Mouse (Mus musculus): ENCODE data around the gene Foxo6.

Gene Foxo6

DNA sequence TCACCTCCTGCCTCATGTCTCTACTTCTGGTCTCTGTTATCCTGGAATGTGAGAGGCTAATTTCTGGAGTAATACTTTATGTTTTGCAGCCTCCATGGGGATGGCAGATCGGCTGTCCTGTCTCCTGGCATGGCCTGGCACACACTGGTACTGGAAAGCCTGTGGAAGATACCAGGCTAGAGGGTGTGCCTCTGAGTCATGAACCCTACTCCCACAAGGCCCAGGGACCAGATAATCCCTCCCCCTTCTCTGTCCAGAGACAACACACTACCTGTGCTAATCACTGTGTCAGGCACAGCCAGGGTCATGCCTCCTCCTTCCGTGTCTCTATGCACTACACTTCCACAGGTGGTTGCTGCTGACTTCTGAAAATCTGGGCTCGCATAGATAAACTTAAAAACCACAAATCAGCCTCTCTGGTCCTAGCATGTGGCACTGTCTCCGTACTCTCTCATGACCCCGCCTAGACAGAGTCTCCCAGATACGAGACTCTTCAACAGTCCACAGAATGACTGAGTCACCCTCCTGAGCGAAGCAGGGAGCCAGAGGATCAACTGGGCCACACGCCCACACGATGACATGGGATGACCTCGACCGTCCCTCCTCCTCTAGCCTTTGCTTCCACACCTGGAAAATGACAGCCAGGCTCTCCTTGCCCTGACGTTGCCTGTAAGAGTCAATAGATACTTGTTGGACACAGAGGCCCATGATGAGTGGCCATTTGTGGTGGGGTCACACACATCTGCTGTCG is 57.5 kb downstream of the Foxo6 start:
- in situ Hi-C loops (cut with MboI; ENCODE audit: low pct_unique_long_range_greater_than_20kb in 1 of 2, low sequenced_read_pairs in 2 of 2, unreplicated experiment in 1 of 2), result loop anchor here (5.0 to 25.0 kb wide), 3 partner anchors 58 to 133 kb away; partner anchors contain the start of gene Foxo6 (in 1 of the 2)

DNA sequence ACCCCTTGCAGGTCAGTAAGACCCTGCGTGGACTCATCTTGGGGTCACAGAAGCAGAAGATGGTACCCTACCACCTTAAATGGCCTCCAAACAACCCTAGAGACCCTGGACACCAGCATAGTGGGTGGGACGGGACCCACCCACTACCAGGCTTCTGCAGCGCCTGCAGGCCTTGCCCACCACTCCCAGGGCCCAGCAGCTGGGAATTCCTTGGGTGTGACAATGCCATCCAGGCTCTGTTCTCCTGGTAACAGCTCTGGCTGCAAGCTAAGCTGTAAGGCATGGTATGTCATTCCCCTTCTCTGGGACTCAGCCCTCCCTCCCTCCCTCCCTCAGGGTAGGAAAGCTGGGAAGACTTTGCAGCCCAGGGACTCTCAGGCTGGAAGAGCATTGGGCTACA is 58.5 kb downstream of the Foxo6 start:
- in situ Hi-C loops (cut with MboI; ENCODE audit: low pct_unique_long_range_greater_than_20kb in 1 of 2, low sequenced_read_pairs in 2 of 2, unreplicated experiment in 1 of 2), result loop anchor here in 1 of 2 experiments (25.0 kb wide), 1 partner anchor 134 kb away; no protein-coding TSS in a partner anchor

DNA sequence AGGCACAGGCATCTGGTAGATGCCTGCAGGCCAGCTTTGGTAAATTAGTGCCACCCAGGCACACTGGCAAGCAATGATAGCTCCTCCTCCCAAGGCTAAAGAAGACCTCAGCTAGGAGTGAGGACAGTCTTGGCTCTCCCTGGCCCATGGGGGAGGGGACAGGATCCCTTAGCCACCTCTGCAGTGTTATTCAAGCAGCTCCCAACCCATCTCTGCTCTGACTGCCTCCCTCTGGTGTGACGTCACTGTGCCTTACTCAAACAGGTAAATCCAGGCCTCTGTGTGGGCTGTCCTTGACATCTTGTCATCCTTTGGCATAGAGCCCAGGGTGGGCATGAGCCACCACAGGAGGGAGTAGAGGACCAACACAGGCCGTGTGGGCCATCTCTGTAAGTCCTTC is 59.9 kb downstream of the Foxo6 start:
- in situ Hi-C loops (cut with MboI; ENCODE audit: low pct_unique_long_range_greater_than_20kb in 1 of 2, low sequenced_read_pairs in 2 of 2, unreplicated experiment in 1 of 2), result loop anchor here in 1 of 2 experiments (25.0 kb wide), 1 partner anchor 135 kb away; no protein-coding TSS in a partner anchor

DNA sequence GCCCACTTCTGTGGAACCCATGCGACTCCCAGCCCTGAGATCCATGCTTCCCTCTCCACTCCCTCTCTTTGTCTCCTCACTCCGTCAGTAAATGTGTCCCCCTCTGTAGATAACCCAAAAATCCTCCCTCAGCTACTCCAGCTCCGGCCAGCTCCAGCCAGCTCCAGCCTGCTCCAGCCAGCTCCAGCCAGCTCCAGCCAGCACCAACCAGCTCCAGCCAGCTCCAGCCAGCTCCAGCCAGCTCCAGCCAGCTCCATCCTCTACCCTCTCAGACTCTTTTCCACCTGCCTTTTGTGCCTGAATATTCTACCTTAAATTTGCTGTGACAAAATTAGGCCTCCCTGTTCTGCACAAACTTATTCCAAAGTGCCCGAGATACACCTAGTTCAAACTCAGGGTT is 60.5 kb downstream of the Foxo6 start:
- in situ Hi-C loops (cut with MboI; ENCODE audit: low pct_unique_long_range_greater_than_20kb in 1 of 2, low sequenced_read_pairs in 2 of 2, unreplicated experiment in 1 of 2), result loop anchor here in 1 of 2 experiments (25.0 kb wide), 1 partner anchor 136 kb away; no protein-coding TSS in a partner anchor

DNA sequence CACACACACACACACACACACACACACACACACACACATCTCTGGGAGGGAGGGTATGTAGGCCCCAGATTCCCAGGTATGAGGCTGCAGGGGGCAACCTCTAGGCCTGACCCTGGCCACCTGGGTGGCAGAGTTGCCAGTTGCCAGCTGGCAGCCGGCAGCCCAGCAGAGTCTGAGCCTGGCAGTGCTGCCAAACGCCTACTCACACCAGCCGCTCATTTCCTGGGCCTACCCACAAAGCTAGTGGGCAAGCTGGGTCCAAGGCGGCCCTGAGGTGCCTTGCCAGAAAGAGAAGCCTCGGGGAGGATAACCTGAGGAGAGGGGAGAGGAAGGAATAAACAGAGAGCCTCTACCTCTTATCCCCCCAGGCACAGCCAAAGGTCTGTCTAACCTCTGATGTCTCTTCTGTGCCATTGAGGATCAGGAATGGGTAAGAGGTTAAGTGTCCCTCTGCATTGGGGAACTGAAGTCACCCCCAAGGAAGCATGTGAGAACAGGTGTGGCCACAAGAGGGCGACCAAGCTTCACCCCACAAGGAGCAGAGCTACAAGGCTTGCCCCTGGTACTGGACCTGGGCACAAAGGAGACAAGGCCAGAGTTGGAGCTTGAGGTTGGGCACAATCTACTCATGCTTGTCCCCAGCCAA is 61.9 kb downstream of the Foxo6 start:
- in situ Hi-C loops (cut with MboI; ENCODE audit: low pct_unique_long_range_greater_than_20kb in 1 of 2, low sequenced_read_pairs in 2 of 2, unreplicated experiment in 1 of 2), result loop anchor here in 1 of 2 experiments (25.0 kb wide), 1 partner anchor 137 kb away; no protein-coding TSS in a partner anchor

DNA sequence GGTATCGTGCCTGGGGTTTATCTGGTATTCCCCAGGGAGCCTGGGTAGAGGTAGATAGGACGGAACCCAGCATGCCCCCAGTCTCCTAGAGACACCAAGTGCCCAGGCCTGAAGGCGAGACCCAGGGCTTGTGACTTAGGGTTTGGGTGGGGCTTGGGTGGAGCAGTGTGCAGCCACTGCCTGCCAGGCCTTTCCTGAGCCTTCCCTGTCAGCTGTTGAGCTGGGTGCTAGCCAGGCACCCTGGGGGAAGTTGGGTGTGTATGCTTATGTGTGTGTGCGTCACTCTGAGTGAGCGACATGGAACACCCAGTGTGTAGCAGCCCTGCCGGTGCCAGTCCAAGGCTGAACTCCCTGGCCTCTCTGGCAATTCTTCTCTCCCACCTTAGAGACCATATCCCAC is 63.3 kb downstream of the Foxo6 start:
- in situ Hi-C loops (cut with MboI; ENCODE audit: low pct_unique_long_range_greater_than_20kb in 1 of 2, low sequenced_read_pairs in 2 of 2, unreplicated experiment in 1 of 2), result no loop called here

DNA sequence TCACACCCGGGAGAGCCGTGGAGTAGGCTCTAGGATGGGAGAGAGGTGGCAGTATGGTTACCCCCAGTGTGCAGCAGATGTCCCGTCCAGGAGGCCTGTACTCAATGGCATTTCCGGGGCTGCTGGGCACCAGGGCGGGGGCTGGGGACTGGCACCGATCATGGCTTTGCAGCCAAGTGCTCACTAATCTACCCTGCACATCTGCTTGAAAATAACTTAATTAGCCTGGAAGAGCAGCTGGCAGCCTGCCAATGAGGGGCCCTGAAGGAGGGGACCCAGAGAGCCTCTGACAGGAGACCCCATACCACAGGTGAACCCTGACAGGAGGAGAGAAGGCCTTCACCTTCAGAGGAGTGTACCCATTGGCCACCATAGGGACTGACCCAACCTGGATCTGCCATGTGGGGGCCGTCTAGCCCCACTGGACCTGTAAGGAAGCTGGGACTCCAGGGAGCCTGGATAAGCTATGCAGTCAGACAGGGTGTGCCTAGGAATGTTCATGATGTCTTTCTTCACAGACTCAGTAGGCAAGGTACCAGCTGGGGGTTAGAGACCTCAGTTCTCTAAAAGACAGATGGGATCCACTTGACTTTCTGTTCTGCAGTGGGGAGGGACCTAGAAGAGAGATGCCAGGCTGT is 63.9 kb downstream of the Foxo6 start:
- in situ Hi-C loops (cut with MboI; ENCODE audit: low pct_unique_long_range_greater_than_20kb in 1 of 2, low sequenced_read_pairs in 2 of 2, unreplicated experiment in 1 of 2), result no loop called here

DNA sequence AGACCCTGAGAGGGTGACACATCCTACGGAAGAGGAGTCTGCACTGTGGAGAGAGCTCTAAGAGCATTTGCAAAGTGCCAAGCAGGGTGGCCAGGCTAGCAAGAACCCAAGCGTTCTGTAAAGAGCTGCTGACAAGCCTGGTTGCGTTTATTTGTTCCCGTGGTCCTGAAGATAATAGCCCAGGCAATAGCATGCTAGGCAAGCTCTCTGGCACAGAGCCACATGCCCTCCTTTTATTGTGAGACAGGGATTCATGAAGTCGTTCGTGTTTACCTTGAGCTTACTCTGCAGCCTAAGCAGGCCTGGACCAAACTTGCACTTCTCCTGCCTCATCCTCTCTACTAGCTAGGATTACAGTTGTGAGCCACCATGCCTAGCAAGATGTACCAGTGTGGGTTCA is 65.4 kb downstream of the Foxo6 start:
- in situ Hi-C loops (cut with MboI; ENCODE audit: low pct_unique_long_range_greater_than_20kb in 1 of 2, low sequenced_read_pairs in 2 of 2, unreplicated experiment in 1 of 2), result no loop called here

DNA sequence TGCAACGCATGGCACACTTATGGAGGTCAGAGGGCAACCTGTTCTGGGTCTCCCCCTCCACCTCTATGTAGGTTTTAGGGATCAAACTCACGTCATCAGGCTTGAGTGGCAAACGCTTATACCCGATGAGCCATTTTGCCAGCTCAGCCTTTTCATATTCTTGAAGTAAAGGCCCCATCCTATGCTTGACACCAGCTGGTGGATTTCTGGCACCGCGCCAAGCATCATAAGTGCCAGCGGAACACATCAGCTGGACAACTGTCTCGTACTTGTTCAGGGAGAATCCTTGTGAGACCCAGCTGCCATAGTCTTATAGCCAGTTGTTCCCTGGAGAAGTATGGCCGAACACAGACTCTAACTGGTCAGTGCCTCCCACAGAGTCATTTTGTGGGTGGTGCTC is 68.3 kb downstream of the Foxo6 start:
- in situ Hi-C loops (cut with MboI; ENCODE audit: low pct_unique_long_range_greater_than_20kb in 1 of 2, low sequenced_read_pairs in 2 of 2, unreplicated experiment in 1 of 2), result no loop called here
